Mouse (Mus musculus) adrenal gland (tissue): ENCODE measurements at regions not wholly inside any gene's neighbourhood (a gene's known extent, or its start where the extent isn't known, plus 50 kb on each side); places are given as distances from the start of the nearest gene placed in this dataset.
"Not testable (repeated sequence)": the region's sequence is repeated elsewhere in the genome, so short reads cannot be mapped to it uniquely, and the experiment has no call there.

Experiments
- intact Hi-C: fragments of 180-260 bp; cut with DNase I; formaldehyde crosslinking; loops from one replicate; pipeline ENCODE4 v1.15.1; 2025

GRCm38 (mm10) chr10:84296168-84296567 lies 144.2 kb downstream of the Nuak1 start:
- intact Hi-C loops: no loop called here

GRCm38 (mm10) chr10:84301561-84301960 lies 138.8 kb downstream of the Nuak1 start:
- intact Hi-C loops: no loop called here

- intact Hi-C loops: no loop called here
Observed at GRCm38 (mm10) chr10:84302821-84303520, 137.4 kb downstream of the Nuak1 start.

DNA sequence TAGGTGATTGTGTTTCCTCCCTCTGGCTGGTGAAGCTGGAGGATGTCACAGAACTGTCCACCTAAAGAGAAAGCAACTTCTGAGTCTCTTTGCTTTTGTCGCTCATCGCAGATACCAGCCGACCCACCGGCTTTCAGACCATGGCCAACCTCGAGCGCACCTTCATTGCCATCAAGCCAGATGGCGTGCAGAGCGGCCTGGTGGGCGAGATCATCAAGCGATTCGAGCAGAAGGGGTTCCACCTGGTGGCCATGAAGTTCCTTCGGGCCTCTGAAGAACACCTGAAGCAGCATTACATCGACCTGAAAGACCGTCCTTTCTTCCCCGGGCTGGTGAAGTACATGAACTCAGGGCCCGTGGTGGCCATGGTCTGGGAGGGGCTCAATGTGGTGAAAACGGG lies 131.7 kb downstream of the Nuak1 start:
- intact Hi-C loops: not testable (repeated sequence)

- intact Hi-C loops: no loop called here
Observed at GRCm38 (mm10) chr10:84310653-84311052, 129.7 kb downstream of the Nuak1 start.

GRCm38 (mm10) chr10:84312656-84313055 lies 127.7 kb downstream of the Nuak1 start:
- intact Hi-C loops: no loop called here

DNA sequence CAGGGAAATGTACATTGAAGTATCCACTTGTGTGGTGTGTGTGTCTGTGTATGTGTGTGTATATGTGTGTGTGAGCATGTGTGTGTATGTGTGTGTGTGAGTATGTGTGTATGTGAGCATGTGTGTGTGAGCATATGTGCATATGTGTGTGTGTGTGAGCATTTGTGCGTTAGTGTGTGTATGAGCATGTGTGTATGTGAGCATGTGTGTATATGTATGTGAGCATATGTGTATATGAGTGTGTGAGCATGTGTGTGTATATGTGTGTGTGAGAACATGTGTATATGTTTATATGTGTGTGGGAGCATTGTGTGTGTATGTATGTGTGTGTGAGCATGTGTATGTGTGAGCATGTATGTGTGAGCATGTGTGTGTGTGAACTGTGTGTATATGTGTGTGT lies 123.5 kb downstream of the Nuak1 start:
- intact Hi-C loops: no loop called here

- intact Hi-C loops: no loop called here
Observed at GRCm38 (mm10) chr10:84317960-84318359, 122.4 kb downstream of the Nuak1 start.
